In genomic region chr5:24902835-24903234, GRCm38 (mm10) we compare ENCODE assay signal across 9 mouse cellular contexts.
DNase-seq lines count a peak whose midpoint lies in the region; ATAC-seq and TF ChIP-seq lines count a peak whose summit lies in the region.
"Had no signal": no experiment of that assay in that cellular context is flagged by ENCODE, and none has a peak within 500 bp of the region (broad histone marks: within the 10 kb centered on the region; RNA-seq: fewer than 3 reads in every experiment).

No protein-coding gene starts in this region.

- no peaks in the 10 kb centered on the region for H3K27me3 ChIP-seq in forebrain, embryonic 14.5 days (replicated peaks; ENCODE audit: control insufficient read depth, insufficient read depth, low read length)
- H3K27me3 ChIP-seq in forebrain, embryonic 15.5 days = no peaks in the 10 kb centered on the region
- H3K27me3 ChIP-seq: stomach, embryonic 15.5 days had no signal

- H3K4me2 ChIP-seq in forebrain, embryonic 14.5 days (ENCODE audit: low read length) = no peak overlapping the region
- H3K4me2 ChIP-seq in forebrain, embryonic 15.5 days (replicated peaks) = no peak overlapping the region
- H3K4me2 ChIP-seq: stomach, embryonic 15.5 days had no signal

- ATAC-seq in forebrain, embryonic 14.5 days = no peak
- no peak for ATAC-seq in forebrain, embryonic 15.5 days (replicated peaks)

- peak; percentile 54; the same call in 1 of the 2 replicates for TF ChIP-seq CTCF in brain, embryonic 14.5 days (IDR thresholded peaks at IDR 0.05; ENCODE audit: borderline replicate concordance, extremely low read depth, insufficient read depth, insufficient read length)
- peak; percentile 66 for TF ChIP-seq CTCF in lung, adult 2 months (IDR thresholded peaks at IDR 0.05; ENCODE audit: insufficient read depth, low read length)

- intact Hi-C loops in heart, postnatal 36 days (cut with DNase I) = loop anchor here (1.0 kb wide), 1 partner anchor 108 kb away; no protein-coding TSS in a partner anchor

- no peak for TF ChIP-seq POLR2A in brain, embryonic 14.5 days (IDR thresholded peaks at IDR 0.05; ENCODE audit: borderline replicate concordance, extremely low read depth, insufficient read depth, insufficient read length, poor library complexity, severe bottlenecking)
- no peak for TF ChIP-seq POLR2A in lung, adult 2 months (IDR thresholded peaks at IDR 0.05; ENCODE audit: borderline replicate concordance, extremely low read depth, low read depth, low read length)

- H3K9me3 ChIP-seq in forebrain, embryonic 14.5 days (replicated peaks; ENCODE audit: control insufficient read depth, low read length) = no peaks in the 10 kb centered on the region
- H3K9me3 ChIP-seq in forebrain, embryonic 15.5 days = no peaks in the 10 kb centered on the region
- H3K9me3 ChIP-seq: stomach, embryonic 15.5 days had no signal

- 34% methylated on average over 4 of the region's 4 CpGs for WGBS in forebrain, embryonic 14.5 days
- 31% methylated on average over 4 of the region's 4 CpGs for WGBS in forebrain, embryonic 15.5 days
- 36% methylated on average over 4 of the region's 4 CpGs for WGBS in lung, adult 2 months

- H3K4me3 ChIP-seq in forebrain, embryonic 14.5 days (ENCODE audit: low read depth, low read length) = no peak overlapping the region
- H3K4me3 ChIP-seq in forebrain, embryonic 15.5 days = no peak overlapping the region
- no peak overlapping the region for H3K4me3 ChIP-seq in lung, adult 2 months (replicated peaks; ENCODE audit: extremely low read depth, low read depth, low read length)
- H3K4me3 ChIP-seq: stomach, embryonic 15.5 days had no signal

- no peak overlapping the region for H3K27ac ChIP-seq in forebrain, embryonic 14.5 days (ENCODE audit: low read depth, low read length)
- no peak overlapping the region; the same call in 1 of the 2 replicates for H3K27ac ChIP-seq in forebrain, embryonic 15.5 days (replicated peaks)
- H3K27ac ChIP-seq: stomach, embryonic 15.5 days had no signal

- H3K4me1 ChIP-seq in forebrain, embryonic 14.5 days (ENCODE audit: control insufficient read depth, insufficient read depth, low read length) = peaks cover 8% of the 10 kb centered on the region; the same call in 1 of the 2 replicates
- H3K4me1 ChIP-seq in forebrain, embryonic 15.5 days = peaks cover 34% of the 10 kb centered on the region
- H3K4me1 ChIP-seq in lung, adult 2 months (ENCODE audit: control insufficient read depth, insufficient read depth, low read length) = peaks cover 3% of the 10 kb centered on the region; the same call in 1 of the 2 replicates
- H3K4me1 ChIP-seq: stomach, embryonic 15.5 days had no signal

- H3K36me3 ChIP-seq in forebrain, embryonic 14.5 days (ENCODE audit: control insufficient read depth, insufficient read depth, low read length) = 0 out of 2 replicates have a peak, but pooled peaks cover 4% of the 10 kb centered on the region
- peaks cover 4% of the 10 kb centered on the region; the same call in 1 of the 2 replicates for H3K36me3 ChIP-seq in forebrain, embryonic 15.5 days
- H3K36me3 ChIP-seq: stomach, embryonic 15.5 days had no signal

- peak; percentile 37 for DNase-seq in forebrain, embryonic 14.5 days (ENCODE audit: low spot score)
- DNase-seq in B cell, adult 2 months = peak; percentile 51 to 59
- DNase-seq in brain, embryonic 14.5 days (ENCODE audit: low read depth) = peak; percentile 70
- DNase-seq in heart, postnatal 36 days = peak; percentile 15 to 30
- DNase-seq in lung, adult 2 months = peak; percentile 26
- DNase-seq in thymus, postnatal 36 days = peak; percentile 30 to 35
- no peak for DNase-seq in layer of hippocampus, adult 11-12 months (ENCODE audit: low spot score)

- H3K9ac ChIP-seq in forebrain, embryonic 14.5 days (ENCODE audit: low read length) = no peak overlapping the region
- H3K9ac ChIP-seq in forebrain, embryonic 15.5 days (replicated peaks) = no peak overlapping the region
- H3K9ac ChIP-seq: stomach, embryonic 15.5 days had no signal
